Mouse (Mus musculus) naive thymus-derived CD4-positive, alpha-beta T cell, adult 2 months (primary cell): ENCODE data around the gene Cd101.
A peak's percentile ranks its signal among the peaks of the same experiment; 100 is the strongest.

Source experiments
- DNase-seq: peaks from one replicate; pipeline ENCODE4 v3.0.0-alpha.2; 2011; ENCODE audit warnings: low read depth

Cd101 gene

DNA sequence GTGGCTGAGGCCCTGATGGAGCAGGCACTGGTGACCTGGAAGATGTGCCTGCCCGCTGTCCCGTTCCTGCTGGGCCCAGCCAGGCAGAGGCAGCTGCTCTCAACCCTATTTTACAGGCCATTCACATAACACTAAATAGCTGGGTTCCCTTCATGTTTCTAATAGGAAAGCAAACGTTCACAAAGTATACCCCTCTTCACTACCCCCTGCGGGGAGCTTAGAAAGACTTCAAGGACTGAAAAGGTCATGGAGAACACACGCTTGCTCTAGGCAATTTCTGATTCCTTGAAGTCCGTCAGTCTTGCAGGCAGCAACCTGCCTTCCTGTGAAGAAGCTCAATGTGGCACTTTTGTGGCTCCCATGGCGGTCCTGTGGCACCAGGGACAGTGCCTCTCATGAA lies 12.6 kb upstream of the Cd101 start:
- no peak for DNase-seq

- DNase-seq = no peak
Observed at GRCm38 (mm10) chr3:101037984-101038545, 8.7 kb upstream of the Cd101 start.

GRCm38 (mm10) chr3:101036001-101036400 lies 6.6 kb upstream of the Cd101 start:
- DNase-seq = no peak

DNA sequence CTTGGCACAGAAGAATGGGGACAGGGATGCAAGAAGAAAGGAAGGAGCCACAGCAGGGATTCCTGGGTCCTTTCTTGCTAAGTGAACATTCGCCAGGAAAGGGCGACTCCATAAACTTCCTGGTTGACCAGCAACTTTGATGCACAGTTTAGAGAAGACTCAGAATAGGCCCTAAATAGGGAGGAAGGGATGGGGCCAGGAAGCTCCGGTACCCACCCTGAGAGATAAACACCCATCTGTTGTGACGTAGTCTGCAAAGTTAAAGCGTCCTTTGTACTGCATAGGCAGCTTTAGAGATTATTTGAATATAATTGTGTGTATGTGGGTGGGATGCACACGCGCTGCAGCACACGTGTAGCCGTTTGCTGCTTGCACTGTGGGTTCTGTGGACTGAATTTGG lies 5.2 kb upstream of the Cd101 start:
- no peak for DNase-seq

DNA sequence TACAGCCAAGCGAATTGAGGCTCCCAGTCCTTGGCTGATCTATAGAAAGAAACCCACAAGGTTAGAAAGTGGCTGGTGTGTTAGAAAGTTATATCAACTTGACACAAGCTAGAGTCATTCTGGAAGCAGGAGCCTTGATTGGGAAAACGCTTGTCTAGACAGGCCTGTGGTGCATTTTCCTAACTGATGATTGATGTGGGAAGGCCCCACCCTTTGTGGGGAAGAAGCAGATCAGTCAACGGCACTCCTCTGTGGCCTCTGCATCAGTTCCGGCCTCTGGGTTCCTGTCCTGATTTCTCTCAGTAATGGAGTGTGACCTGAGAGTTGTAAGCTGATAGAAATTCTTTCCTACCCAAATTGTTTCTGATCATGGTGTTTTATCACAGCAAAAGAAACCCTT lies 4.3 kb upstream of the Cd101 start:
- peak; percentile 60 for DNase-seq

DNA sequence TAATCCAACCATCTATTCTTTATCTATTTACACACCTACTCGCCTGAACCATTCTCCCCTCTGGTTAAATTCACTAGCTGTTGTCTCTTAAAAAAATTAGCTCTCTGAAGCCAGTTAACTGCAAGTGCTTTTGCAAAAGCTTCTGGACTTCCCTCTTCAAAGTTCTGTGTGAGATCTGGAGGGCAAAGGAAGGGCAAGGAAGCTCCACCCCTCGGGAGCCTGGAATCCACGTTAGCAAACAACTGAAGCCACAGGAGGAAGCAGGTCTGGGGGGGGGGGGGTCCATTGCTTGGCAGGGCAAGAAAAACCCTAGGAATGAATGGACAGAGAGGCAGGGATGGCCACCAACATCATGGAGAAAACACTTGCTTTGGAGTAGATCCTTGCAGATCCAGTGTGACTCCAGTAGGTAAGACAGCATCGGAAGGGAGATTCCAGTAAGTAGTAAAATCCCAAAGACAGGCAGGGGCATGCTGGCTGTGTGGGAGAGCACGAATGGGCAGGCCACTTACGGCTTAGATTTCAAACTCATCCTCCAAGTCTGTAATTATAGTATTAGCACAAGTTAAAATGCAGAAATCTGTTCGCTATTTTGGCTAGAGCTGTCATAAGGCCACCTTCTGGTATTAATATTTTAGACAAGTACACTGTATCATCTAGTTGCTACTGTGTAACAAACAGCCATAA lies 2.2 kb upstream of the Cd101 start:
- no peak for DNase-seq

- peak; percentile 49 for DNase-seq
Observed at GRCm38 (mm10) chr3:101030630-101031029, 1.3 kb upstream of the Cd101 start.

- DNase-seq = no peak
Observed at GRCm38 (mm10) chr3:101026741-101027140, 2.6 kb downstream of the Cd101 start.

DNA sequence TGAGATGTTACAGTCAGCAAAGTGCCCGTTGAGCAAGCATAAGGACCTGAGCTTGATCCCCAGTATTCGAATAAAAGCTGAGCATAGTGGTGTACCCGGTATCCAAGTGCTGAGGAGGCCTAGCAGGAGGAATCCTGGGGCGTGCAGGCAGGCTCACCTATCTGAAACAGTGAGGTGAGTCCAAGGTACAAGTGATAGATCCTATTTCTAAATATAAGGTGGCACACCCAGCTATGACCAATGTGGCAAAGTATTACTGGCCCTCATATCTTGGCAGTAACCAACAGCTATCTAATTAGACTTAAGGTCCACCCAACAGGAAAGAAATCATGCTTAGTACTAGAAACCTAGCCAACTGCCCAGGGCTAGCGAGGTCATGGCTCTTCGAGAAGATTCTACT lies 6.4 kb downstream of the Cd101 start:
- DNase-seq = no peak

- peak; percentile 57 for DNase-seq
Observed at GRCm38 (mm10) chr3:101021481-101022051, 7.8 kb downstream of the Cd101 start.

- peak; percentile 71 for DNase-seq
Observed at GRCm38 (mm10) chr3:101021073-101021472, 8.3 kb downstream of the Cd101 start.

DNA sequence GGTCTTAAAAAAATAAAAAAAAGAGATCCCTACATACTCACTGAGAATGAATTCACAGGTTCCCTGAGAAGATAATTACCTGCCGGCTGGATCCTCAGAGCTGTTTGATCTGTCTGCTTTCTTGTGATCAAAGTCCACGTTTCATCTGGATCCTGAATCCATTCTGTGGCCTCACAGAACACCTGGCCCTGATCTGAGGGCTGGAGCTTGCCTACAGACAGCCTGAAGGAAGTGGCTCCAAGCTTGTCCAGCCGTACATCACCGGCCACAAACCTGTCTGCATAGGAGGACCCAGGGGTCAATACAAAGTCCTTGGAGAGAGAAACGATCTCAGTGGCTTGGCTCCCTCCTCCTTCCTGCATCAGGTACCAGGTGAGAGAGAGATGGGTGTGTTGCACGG lies 10.9 kb downstream of the Cd101 start:
- no peak for DNase-seq

DNA sequence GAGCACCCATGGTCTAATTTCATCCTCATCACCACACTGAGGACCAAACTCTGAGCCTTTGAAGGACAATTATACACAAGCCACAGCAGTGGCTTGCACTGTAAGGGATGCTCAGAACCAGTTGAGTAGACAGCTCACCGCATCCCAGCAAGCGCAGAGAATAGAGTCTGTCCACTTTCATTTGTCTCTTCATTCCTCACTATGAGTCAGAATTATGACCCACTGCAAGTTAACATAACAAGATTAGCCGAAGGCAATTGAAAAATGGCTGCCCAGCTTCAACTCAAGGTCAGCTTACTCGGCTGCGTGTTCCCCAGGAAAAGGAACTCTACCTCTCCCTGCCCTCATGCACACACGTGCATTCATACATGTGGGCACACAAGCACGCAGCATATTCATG lies 13.3 kb downstream of the Cd101 start:
- no peak for DNase-seq

GRCm38 (mm10) chr3:101015254-101015653 lies 14.1 kb downstream of the Cd101 start:
- no peak for DNase-seq

GRCm38 (mm10) chr3:101013536-101013935 lies 15.8 kb downstream of the Cd101 start:
- no peak for DNase-seq

DNA sequence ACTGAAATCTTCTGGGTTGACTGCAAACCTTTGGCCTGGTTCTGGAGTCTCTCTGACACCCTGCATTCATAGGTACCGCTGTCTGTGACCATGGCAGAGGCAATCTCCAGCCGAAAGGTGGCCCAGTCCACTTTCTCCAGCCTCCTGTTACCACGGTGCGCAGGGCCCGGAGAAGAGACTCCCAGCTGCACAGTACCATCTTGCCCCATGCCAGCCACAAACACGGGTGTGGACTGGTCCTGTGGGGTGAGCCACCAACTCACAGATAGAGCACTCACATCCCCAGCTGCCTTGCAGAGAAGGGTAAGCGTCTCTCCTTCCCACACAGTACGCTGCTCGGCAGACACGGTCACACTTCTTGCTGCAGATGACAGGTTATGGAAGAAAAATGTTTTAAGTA lies 16.4 kb downstream of the Cd101 start:
- DNase-seq = no peak

DNA sequence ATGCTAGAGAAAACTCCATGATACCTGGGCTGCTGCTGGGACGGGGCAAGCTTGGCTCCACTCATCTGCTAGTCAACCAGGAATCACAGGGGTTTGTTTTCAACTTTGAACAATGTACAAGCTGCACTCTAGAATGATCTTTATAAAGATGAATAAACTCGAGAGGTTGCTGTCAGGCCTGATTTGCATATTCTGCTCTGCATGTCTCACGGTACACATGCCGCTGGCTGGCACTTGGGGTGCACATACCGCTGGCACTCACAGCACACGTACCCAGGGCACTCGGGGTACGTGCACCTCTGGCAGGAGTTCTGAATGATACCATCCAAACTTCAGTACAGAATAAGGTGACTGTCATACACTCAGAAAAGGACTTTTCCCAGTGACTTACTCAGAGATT lies 16.8 kb downstream of the Cd101 start:
- peak; percentile 70 for DNase-seq

DNA sequence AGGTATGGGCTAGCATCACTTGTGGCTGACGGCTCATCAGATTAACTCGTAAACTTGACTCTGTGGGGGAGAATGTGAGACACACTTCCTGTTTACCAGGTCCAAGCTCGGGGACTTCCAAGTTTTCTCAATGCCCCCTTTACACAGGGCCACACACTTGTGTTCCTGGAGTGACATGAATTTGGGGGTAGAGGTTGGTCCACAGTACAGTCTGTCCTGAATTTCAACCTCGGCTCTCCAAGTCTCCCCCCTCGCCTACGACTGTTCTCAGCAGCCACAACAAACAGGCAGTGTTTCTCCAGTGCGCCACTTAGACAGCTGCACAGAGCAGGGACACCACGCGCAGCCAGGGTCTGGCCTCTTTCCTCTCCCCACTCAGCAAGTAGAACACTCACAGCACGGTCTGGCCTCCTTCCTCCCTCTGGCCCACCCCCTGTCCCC lies 17.2 kb downstream of the Cd101 start:
- DNase-seq = peak; percentile 77

- peak; percentile 39 for DNase-seq
Observed at GRCm38 (mm10) chr3:101011203-101011600, 18.2 kb downstream of the Cd101 start.

GRCm38 (mm10) chr3:101010589-101011202 lies 18.7 kb downstream of the Cd101 start:
- DNase-seq = peak; percentile 77

- DNase-seq = no peak
Observed at GRCm38 (mm10) chr3:101007112-101007782, 22.1 kb downstream of the Cd101 start.

DNA sequence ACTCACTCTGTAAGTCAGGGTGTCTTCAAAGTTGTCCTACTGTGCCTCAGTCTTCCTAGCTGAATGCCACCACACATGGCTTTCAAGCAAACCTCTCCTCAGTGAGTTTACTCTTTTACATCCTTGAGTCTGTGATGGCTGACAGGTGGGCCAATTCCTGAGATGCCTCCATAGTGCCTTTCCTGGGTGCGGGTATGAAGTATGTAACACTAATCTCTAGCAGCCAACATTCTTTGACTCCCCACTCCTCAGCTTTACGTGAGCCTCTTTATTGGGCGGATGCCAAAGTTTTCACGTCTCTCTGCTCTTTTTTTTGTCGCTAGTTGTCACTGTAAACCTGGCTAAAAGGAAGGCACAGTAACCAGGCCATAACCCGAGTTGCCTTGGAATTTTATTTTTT lies 24.0 kb downstream of the Cd101 start:
- DNase-seq = no peak
